Mouse (Mus musculus): ENCODE measurements at regions not wholly inside any gene's neighbourhood (a gene's known extent, or its start where the extent isn't known, plus 50 kb on each side); places are given as distances from the start of the nearest gene placed in this dataset.

DNA sequence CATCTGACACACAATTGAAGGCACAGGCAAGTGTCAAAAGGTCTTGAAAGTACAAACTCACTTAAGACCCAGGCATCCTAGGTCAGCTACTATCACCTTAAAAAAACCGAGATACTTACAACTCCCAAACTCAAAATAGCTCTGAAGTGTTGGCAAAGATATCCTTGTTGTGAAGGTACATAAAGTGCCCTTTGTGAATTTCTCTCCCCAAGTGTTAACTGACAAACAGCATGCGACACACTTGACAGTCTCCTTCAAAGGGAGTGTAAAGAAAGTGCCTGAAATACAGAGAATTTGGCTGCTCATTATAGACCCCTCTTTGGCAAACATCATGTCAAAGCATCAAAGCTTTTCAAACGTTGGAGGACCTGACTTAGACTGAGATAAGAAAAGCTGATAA is 2634.2 kb downstream of the 9330182O14Rik start:
- no peak for DNase-seq (ENCODE audit: low spot score)

DNA sequence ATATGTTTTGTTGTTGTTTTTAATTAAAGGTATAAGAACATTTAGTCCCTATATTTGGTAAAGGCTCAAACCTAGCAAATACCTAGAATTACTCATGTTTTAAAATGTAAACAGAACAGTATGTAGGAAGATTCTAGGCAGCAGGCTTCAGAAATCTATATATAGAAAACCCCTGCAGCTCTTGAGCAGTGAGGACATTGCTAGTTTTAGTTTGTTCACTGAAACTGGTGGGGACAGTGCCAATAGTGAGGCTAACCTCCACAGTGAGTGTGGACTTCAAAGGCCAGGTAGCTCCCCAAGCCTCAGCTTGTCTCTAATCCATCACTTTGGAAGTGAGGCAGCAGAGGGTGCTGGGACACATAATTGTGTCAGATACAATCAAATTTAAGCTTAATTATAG is 2645.7 kb downstream of the 9330182O14Rik start:
- DNase-seq (ENCODE audit: low spot score): no peak

DNA sequence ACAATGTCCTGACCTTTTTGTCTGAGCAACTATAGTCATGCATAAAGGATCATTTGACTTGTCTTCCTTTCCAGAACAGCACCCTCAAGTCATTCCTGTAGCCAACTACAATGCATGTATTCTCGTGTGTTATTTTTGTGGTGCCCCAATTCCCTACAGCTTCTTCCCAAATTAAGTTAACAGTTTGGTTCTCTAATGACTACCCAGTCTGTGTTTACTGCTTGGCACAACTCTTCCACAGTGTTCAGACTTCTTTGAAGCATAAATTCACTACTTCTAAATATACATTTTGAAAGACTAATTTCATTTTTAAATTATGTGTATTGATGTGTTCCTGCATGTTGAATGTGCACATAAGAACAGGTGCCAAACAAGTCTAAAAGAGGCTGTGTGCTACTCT is 2667.1 kb downstream of the 9330182O14Rik start:
- DNase-seq (ENCODE audit: low spot score): no peak

DNA sequence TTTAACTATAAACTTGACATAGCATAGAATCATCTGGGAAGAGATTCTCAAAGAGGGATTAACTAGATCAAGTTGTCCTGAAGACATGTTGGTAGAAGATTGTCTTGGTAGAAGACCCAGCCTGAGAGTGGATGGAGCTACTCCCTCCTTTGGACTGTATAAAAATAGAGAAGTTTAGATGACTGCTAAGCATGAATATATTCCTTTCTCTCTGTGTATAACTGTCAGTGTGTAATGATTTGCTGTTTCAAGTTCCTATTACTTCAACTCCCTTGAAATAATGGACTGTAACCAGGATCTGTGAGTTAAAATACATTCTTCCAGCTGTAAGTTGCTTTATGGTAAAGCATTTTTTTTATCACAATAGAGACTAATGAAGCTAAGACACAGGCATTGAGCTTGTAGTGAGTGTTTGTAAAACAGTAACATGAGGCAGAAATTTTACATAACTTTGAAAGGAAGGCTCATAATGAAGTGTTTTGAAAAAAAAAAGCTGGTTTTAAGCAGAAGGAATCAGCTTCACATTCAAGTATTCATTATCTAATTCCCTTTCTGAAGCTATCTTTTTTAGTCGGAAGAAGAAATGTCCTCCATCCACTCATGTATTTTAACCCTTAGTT is 2676.8 kb downstream of the 9330182O14Rik start:
- DNase-seq (ENCODE audit: low spot score): no peak

DNA sequence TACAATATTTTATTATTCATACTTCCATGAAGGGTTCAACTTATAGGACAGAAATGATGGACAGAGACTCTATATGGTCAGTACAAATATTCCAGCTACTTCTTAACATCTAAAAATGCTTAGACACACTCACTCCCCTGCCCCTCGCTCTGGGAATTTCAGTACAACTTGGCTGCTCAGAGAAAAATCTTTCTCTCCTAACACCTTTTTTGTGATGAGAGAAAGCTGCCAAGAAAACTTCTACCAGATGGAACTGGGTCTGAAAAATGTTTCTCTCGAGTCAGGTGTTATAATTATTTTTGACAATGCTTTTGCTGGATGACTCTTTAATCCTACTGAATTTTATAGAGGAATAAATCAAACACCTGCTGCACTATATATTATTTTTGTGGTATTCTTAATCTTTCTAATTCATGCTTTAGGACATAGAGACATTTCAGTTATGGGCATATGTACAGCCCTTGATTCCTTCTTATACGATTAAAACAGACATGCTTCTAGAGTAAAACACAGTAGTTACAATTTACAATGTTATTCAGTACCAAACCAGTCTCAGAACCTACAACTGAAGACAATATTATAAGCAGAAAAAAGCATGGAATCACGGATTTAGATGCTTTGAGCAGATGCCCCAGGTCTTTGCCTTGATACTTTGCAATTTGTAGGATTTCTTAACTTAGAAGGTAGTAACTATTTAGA is 2681.0 kb downstream of the 9330182O14Rik start:
- DNase-seq (ENCODE audit: low spot score): no peak

- no peak for DNase-seq (ENCODE audit: low spot score)
Observed at GRCm38 (mm10) chr15:42838839-42839238, 2704.7 kb downstream of the 9330182O14Rik start.

DNA sequence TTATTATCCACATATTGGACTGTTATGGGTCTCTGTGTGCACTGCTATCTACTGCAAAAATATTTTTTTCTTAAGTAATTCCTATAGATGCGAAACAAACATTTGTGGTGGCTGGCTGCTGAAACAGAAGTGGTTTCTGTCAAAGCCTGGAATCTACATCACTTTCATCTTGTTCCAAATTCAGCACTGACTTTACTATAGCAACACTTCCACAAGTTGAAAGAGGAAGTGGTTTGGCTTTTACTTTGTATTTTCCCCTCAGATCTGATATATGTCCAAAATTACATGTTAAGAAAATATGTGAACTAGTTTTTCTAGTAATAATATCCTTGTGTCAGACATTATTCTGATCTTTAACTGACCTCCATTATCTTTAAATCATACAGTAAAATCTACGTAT is 2715.8 kb downstream of the 9330182O14Rik start:
- no peak for DNase-seq (ENCODE audit: low spot score)

GRCm38 (mm10) chr15:42872491-42872890 is 2738.3 kb downstream of the 9330182O14Rik start:
- no peak for DNase-seq (ENCODE audit: low spot score)

DNA sequence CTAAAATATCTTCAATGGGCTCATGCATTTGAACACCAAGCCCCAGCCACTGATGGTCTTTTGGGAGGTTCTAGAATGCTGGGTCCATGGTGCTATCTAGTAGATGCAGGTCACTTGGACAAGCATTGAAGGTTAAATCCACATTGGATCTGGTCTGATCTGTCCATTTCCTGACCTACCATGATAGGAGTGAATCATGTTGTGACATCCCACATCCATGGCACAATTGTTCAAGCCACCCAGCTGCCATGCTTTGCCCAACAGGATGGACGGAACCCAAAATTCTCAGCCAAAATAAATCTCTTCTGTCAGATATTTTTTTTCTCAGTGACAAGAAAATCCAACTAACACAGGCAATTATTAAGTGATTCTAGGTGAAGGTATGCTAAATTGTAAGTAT is 2760.4 kb downstream of the 9330182O14Rik start:
- no peak for DNase-seq (ENCODE audit: low spot score)

DNA sequence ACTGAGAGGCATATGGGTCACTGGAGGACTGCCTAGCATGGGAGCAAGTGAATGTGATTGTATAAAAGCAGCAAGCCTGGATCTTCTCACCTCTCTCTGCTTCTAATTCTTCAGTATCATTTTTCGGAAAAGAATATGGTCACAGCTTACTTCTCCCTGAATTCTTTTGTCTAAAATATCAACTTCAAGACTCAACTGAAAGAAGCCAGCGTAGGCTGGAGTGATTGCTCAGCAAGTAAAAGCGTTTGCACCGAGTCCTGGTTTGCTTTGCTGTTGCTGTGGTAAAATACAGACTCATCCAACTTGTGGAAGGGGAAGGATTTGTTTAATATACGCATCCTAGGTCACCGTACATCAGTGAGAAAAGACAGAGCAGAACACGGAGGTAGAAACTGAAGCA is 2765.9 kb downstream of the 9330182O14Rik start:
- no peak for DNase-seq (ENCODE audit: low spot score)

DNA sequence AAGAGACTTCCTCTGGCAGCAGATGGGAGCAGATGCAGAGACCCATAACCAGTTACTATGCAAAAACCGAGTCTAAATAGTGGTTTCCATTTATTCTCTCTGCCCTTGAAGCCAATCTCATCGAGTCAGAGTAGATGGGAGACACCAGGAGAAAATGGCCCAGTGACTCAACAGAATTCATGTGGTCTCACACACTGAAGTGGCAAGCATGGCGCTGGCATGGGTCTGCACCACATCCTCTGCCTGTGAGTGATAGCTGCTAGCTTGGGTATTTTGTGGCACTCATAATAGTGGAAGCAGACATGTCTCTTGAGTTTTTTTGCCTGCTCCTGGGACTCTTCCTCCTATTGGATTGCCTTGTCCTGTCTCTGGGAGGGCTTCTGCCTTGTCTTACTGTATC is 2767.6 kb downstream of the 9330182O14Rik start:
- no peak for DNase-seq (ENCODE audit: low spot score)

DNA sequence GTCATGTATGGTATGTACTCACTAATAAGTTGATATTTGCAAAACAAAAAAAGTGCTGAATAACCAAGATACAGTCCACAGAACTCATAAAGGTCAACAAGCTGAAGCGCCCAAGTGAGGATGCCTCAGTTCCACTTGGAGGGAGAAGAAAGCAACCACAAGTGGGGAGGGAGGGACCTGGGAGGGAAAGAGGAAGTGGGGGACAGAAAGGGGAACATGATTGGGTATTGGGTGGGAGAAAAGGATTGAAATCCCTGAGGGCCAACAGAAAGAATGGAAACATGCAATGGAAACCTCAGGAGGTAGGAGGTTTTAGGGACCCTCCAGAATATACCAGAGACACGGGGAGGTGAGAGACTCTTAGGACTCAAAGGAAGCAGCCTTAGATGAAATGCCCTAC is 2777.2 kb downstream of the 9330182O14Rik start:
- DNase-seq (ENCODE audit: low spot score): no peak

DNA sequence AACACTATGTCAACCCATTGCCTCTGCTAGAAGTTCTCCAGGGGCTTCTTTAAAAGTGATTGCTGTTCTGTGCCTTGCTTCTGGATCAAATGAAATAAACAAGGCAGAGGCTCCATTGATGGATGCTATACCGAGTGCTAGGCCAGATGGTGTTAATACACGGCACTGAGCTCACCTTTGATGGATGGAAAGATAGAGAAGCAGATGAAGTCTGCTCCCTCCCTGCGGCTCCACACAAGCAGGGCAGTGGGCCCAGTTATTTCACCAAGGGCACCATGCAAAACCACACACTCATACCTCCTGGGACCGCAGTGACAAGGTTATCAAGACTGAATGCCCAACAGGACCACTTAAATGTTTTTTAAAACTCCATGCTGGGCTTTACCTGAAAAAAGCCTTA is 2778.7 kb downstream of the 9330182O14Rik start:
- DNase-seq (ENCODE audit: low spot score): no peak

GRCm38 (mm10) chr15:42913285-42913684 is 2779.1 kb downstream of the 9330182O14Rik start:
- no peak for DNase-seq (ENCODE audit: low spot score)

DNA sequence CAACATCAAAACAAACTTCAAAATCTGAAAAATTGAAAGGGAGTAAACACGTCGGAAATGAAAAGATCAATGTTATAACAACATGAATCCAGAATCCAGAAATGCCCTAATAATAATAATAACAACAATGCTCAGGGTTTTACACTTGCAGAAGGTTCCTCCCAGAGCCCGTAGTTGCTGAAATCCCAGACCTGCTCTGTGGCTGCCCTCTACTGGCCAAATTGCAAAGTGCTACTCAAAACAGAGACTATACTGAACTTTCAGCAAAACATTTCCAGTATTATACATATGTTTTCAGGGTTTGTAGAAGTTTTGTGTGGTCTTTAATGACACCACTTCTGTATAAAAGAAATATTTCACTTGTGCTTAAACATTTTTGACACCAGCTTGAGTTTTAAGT is 2779.9 kb downstream of the 9330182O14Rik start:
- peak; percentile 27 for DNase-seq (ENCODE audit: low spot score)

DNA sequence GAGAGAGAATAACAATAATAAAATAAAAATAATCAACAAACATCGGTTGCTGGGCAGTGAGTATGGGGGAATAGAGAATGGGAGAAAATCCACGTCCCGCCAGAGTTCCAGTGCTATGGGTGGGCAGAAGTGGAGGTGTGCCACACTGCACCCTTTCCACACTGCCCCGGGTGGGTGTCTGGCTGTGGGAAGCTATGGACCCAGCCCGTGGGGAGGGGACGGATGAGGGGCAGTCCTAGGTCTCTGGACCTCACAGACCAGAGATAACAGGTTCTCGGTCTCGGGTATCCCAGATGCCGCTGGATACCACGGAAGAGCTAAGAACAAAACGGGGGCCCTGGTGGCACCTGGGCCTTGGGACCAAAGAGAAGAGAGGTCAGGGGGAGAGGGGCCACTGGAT is 2781.0 kb downstream of the 9330182O14Rik start:
- DNase-seq (ENCODE audit: low spot score): no peak

DNA sequence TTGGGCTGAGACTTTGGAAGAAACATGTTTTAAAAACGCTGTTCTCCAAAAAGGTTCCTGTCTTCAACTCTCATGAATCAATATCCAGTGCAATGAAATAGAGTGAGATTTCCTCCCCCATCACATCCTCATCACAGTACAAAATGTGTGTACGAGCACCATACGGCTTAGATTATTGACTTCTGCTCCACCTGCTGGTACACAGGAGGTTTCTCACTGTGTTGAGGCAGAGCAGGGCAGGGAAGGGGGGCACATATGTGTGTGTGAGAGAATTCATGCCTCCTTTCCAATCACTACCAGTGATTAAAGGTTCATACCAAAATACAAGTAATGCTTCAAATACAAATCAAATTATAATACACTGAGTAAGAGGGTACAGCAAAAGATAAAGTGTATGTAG is 2787.5 kb downstream of the 9330182O14Rik start:
- no peak for DNase-seq (ENCODE audit: low spot score)

GRCm38 (mm10) chr15:42928331-42928730 is 2794.2 kb downstream of the 9330182O14Rik start:
- no peak for DNase-seq (ENCODE audit: low spot score)

- DNase-seq (ENCODE audit: low spot score): no peak
Observed at GRCm38 (mm10) chr15:42944610-42945009, 2810.4 kb downstream of the 9330182O14Rik start.

DNA sequence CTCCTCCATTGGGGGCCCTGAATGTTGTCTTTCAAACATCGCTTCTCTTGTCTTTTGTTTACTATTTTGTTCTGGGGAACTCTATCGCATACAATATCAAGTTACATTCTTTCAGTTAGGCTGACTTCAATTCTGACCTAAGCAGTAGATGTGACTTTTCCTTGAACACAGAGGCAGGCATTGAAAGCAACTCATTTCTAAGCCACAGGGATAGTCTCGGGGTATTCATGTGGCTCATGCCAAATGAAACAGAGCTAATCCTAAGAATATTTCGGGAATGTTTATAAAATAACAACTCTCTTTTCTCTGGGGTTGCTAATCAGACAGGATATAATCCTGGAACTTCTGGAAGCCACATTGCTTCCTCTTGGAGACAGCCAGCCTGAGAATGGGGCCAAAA is 2821.0 kb downstream of the 9330182O14Rik start:
- DNase-seq (ENCODE audit: low spot score): no peak

GRCm38 (mm10) chr15:42962747-42963338 is 2828.7 kb downstream of the 9330182O14Rik start:
- peak; percentile 5 for DNase-seq (ENCODE audit: low spot score)

GRCm38 (mm10) chr15:42965314-42965713 is 2831.1 kb downstream of the 9330182O14Rik start:
- no peak for DNase-seq (ENCODE audit: low spot score)
